Mouse (Mus musculus) bone marrow, adult 2 months (tissue): ENCODE data around the gene Auts2. TPM values are rescaled to one million over a fixed set of nuclear protein-coding genes. Genes with fewer than 3 reads are reported as not detected.

ENCODE experiments used
- H3K27ac ChIP-seq: fragments of 200-500 bp; 2 replicates; pipeline ENCODE4 v1.5.1; 2012; ENCODE audit warnings: low read depth, mild to moderate bottlenecking, control low read depth, inconsistent platforms, low read length; ENCODE audit not compliant: control insufficient read depth, poor library complexity, insufficient read depth
- H3K4me1 ChIP-seq: fragments of 200-500 bp; 2 replicates; pipeline ENCODE4 v1.6.1; 2011; ENCODE audit warnings: low read length; ENCODE audit not compliant: control insufficient read depth, insufficient read depth
- H3K4me3 ChIP-seq: fragments of 200-500 bp; replicated peaks from 2 replicates; pipeline ENCODE3; 2011; ENCODE audit warnings: mild to moderate bottlenecking, low read depth, low read length, control low read depth; ENCODE audit not compliant: control insufficient read depth
- CTCF ChIP-seq: fragments of 200-500 bp; IDR thresholded peaks from 2 replicates; pipeline ENCODE4 v1.5.1; 2011; ENCODE audit warnings: low read length, control low read depth; ENCODE audit not compliant: control insufficient read depth, insufficient read depth
- POLR2A ChIP-seq: fragments of 200-500 bp; IDR thresholded peaks from 2 replicates; pipeline ENCODE4 v1.6.1; 2011; ENCODE audit warnings: low read depth, mild to moderate bottlenecking, control low read depth, low read length, borderline replicate concordance; ENCODE audit not compliant: control insufficient read depth
- WGBS: fragments of 180-500 bp; shearing (Covaris S2); methylation state at CpG from one replicate; pipeline ENCODE4 v1.1.7; 2018; 5-methylcytosine and 5-hydroxymethylcytosine counted together
- polyA plus RNA-seq: library from polyadenylated mRNA; stranded (reverse); fragments of >200 nt; gene quantifications from 2 replicates; pipeline ENCODE4 v1.2.4, GENCODE M21; 2011; ENCODE audit warnings: low replicate concordance; ENCODE audit not compliant: missing spikeins, insufficient read depth, insufficient read length

Auts2 gene
- polyA plus RNA-seq, 1 experiment: 1.5 TPM

GRCm38 (mm10) chr5:132351139-132351538 is 192.0 kb downstream of the Auts2 start:
- no peak overlapping the region for H3K27ac ChIP-seq
- no peak overlapping the region for H3K4me3 ChIP-seq
- no peaks in the 10 kb centered on the region for H3K4me1 ChIP-seq
- no peak for TF ChIP-seq POLR2A
- no peak for TF ChIP-seq CTCF

GRCm38 (mm10) chr5:132341315-132341714 is 201.8 kb downstream of the Auts2 start:
- TF ChIP-seq CTCF: no peak
- no peak for TF ChIP-seq POLR2A
- Histone ChIP-seq H3K4me3 (no peak overlapping the region), H3K27ac (no peak overlapping the region), H3K4me1 (no peaks in the 10 kb centered on the region; the same call in 1 of the 2 replicates)
- WGBS: 42% methylated on average over 3 of the region's 3 CpGs

- TF ChIP-seq CTCF: no peak
- no peak for TF ChIP-seq POLR2A
- no peaks in the 10 kb centered on the region; the same call in 1 of the 2 replicates for H3K4me1 ChIP-seq
- H3K27ac ChIP-seq: no peak overlapping the region
- WGBS: 60% methylated on average over 3 of the region's 3 CpGs
- no peak overlapping the region for H3K4me3 ChIP-seq
Observed at GRCm38 (mm10) chr5:132337677-132338076, 205.5 kb downstream of the Auts2 start.

- 85% methylated on average over 4 of the region's 4 CpGs for WGBS
- TF ChIP-seq CTCF: no peak
- TF ChIP-seq POLR2A: no peak
- Histone ChIP-seq H3K4me3 (no peak overlapping the region), H3K27ac (no peak overlapping the region), H3K4me1 (no peaks in the 10 kb centered on the region; the same call in 1 of the 2 replicates)
Observed at GRCm38 (mm10) chr5:132335719-132336118, 207.4 kb downstream of the Auts2 start.

GRCm38 (mm10) chr5:132334796-132335195 is 208.3 kb downstream of the Auts2 start:
- WGBS: 79% methylated on average over 3 of the region's 3 CpGs

GRCm38 (mm10) chr5:132333744-132334143 is 209.4 kb downstream of the Auts2 start:
- H3K4me3 ChIP-seq: no peak overlapping the region
- TF ChIP-seq CTCF (no peak), POLR2A (no peak)
- H3K27ac ChIP-seq: no peak overlapping the region
- H3K4me1 ChIP-seq: no peaks in the 10 kb centered on the region; the same call in 1 of the 2 replicates
- 81% methylated on average over 2 of the region's 2 CpGs for WGBS

More at GRCm38 (mm10) chr5:132334796-132335195, 208.3 kb downstream of the Auts2 start:
- no peak overlapping the region for H3K4me3 ChIP-seq
- TF ChIP-seq POLR2A: no peak
- no peak for TF ChIP-seq CTCF
- no peak overlapping the region for H3K27ac ChIP-seq
- no peaks in the 10 kb centered on the region; the same call in 1 of the 2 replicates for H3K4me1 ChIP-seq

- TF ChIP-seq CTCF: no peak
- Histone ChIP-seq H3K27ac (no peak overlapping the region), H3K4me3 (no peak overlapping the region), H3K4me1 (no peaks in the 10 kb centered on the region; the same call in 1 of the 2 replicates)
- WGBS: 68% methylated on average over 4 of the region's 4 CpGs
Observed at GRCm38 (mm10) chr5:132332521-132332920, 210.6 kb downstream of the Auts2 start.

GRCm38 (mm10) chr5:132329171-132329936 is 213.8 kb downstream of the Auts2 start:
- TF ChIP-seq POLR2A: no peak
- TF ChIP-seq CTCF: no peak
- no peaks in the 10 kb centered on the region for H3K4me1 ChIP-seq
- no peak overlapping the region for H3K27ac ChIP-seq
- no peak overlapping the region for H3K4me3 ChIP-seq
- WGBS: 73% methylated on average over 3 of the region's 3 CpGs

- 78% methylated on average over 6 of the region's 6 CpGs for WGBS
- TF ChIP-seq CTCF (no peak), POLR2A (no peak)
Observed at GRCm38 (mm10) chr5:132324246-132324883, 218.8 kb downstream of the Auts2 start.

More at GRCm38 (mm10) chr5:132324246-132324883, 218.8 kb downstream of the Auts2 start:
- H3K4me1 ChIP-seq: no peaks in the 10 kb centered on the region
- H3K4me3 ChIP-seq: no peak overlapping the region
- H3K27ac ChIP-seq: no peak overlapping the region
